Mouse (Mus musculus): ENCODE results near the gene Tfcp2l1.

DNA sequence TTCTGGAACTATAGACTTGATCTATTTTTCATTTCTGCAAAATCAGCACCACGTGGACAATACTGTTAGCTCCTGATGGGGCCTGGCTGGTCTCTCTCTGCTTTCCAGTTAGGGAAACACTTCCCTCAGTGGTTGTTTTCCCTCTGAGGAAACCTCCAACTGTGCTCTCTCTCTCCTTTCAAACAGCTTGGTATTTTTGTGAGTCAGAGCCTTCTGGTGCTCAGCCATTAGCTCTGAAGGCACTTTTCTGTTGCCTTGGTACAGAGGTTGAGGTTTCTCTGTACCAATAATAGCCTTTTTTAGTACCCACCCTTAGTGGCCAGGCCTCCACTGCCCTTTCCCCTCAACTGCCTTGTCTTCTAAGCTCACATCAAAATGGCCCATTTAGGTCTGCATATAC lies 88.5 kb downstream of the Tfcp2l1 start:
- TF ChIP-seq CTCF (IDR thresholded peaks at IDR 0.05; ENCODE audit: borderline replicate concordance, insufficient read depth, low read length) = no peak
- TF ChIP-seq POLR2A (IDR thresholded peaks at IDR 0.05; ENCODE audit: low read depth, low read length) = no peak
